In the genomic region with DNA sequence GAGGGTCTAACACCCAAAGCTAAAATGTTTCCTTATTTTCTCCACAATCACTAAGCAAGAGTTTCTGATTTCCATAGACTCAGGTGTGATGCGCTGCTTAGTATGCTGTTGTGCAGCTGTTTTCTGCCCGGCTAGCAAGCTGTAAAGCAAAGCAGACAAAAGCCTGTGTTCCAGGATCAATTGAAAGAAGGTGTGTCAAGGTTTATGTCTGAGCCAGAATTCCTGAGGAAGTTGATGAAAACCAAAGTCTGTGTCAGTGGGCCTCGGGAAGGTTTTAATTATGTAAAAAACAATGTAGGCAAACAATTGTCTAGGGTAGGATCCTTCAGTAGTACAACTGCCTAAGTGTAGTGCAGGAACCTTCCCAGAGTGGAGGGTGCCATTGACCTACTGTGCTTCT, we compare ENCODE assay signal across 17 mouse cellular contexts.
DNase-seq lines count a peak whose midpoint lies in the region; ATAC-seq lines count a peak whose summit lies in the region.
"Had no signal": no experiment of that assay in that cellular context is flagged by ENCODE, and none has a peak within 500 bp of the region (broad histone marks: within the 10 kb centered on the region; RNA-seq: fewer than 3 reads in every experiment).

No protein-coding gene starts in this region.

- peaks cover 26% of the 10 kb centered on the region for H3K4me1 ChIP-seq in midbrain, embryonic 10.5 days
- peaks cover 25% of the 10 kb centered on the region for H3K4me1 ChIP-seq in midbrain, embryonic 15.5 days
- H3K4me1 ChIP-seq in embryonic facial prominence, embryonic 11.5 days (ENCODE audit: control insufficient read depth, insufficient read depth, low read length): no peaks in the 10 kb centered on the region; the same call in 1 of the 2 replicates
- H3K4me1 ChIP-seq in hindbrain, embryonic 14.5 days (replicated peaks; ENCODE audit: control insufficient read depth, insufficient read depth, low read length): peaks cover 27% of the 10 kb centered on the region
- H3K4me1 ChIP-seq: intestine, embryonic 15.5 days had no signal

- no peaks in the 10 kb centered on the region for H3K27me3 ChIP-seq in midbrain, embryonic 10.5 days (ENCODE audit: low read depth, poor library complexity, severe bottlenecking)
- no peaks in the 10 kb centered on the region for H3K27me3 ChIP-seq in midbrain, embryonic 15.5 days (replicated peaks)
- no peaks in the 10 kb centered on the region for H3K27me3 ChIP-seq in embryonic facial prominence, embryonic 11.5 days (ENCODE audit: control insufficient read depth, insufficient read depth, low read length)
- no peaks in the 10 kb centered on the region for H3K27me3 ChIP-seq in hindbrain, embryonic 14.5 days (ENCODE audit: control insufficient read depth, insufficient read depth, low read length)
- H3K27me3 ChIP-seq: heart, embryonic 12.5 days; intestine, embryonic 15.5 days had no signal

- 80% methylated on average over 3 of the region's 3 CpGs for WGBS in midbrain, embryonic 10.5 days
- 61% methylated on average over 3 of the region's 3 CpGs for WGBS in midbrain, embryonic 15.5 days
- 41% methylated on average over 3 of the region's 3 CpGs for WGBS in embryonic facial prominence, embryonic 11.5 days
- 65% methylated on average over 3 of the region's 3 CpGs for WGBS in hindbrain, embryonic 14.5 days

- H3K27ac ChIP-seq in midbrain, embryonic 10.5 days (replicated peaks): 0 out of 2 replicates have a peak overlapping the region, but pooled peaks have one; percentile 57
- H3K27ac ChIP-seq in midbrain, embryonic 15.5 days: no peak overlapping the region
- peak overlapping the region; percentile 11; the same call in 1 of the 2 replicates for H3K27ac ChIP-seq in embryonic facial prominence, embryonic 11.5 days (replicated peaks; ENCODE audit: low read depth, low read length)
- peak overlapping the region; percentile 28; the same call in 1 of the 2 replicates for H3K27ac ChIP-seq in hindbrain, embryonic 14.5 days
- H3K27ac ChIP-seq: gastrocnemius, adult 2 months; intestine, embryonic 15.5 days; liver, embryonic 14.5 days; stomach, postnatal 0 days had no signal

- no peaks in the 10 kb centered on the region for H3K36me3 ChIP-seq in midbrain, embryonic 10.5 days
- H3K36me3 ChIP-seq in midbrain, embryonic 15.5 days (replicated peaks): no peaks in the 10 kb centered on the region
- no peaks in the 10 kb centered on the region for H3K36me3 ChIP-seq in embryonic facial prominence, embryonic 11.5 days (replicated peaks; ENCODE audit: control insufficient read depth, insufficient read depth, low read depth, low read length)
- H3K36me3 ChIP-seq in hindbrain, embryonic 14.5 days (replicated peaks; ENCODE audit: control insufficient read depth, insufficient read depth): no peaks in the 10 kb centered on the region
- H3K36me3 ChIP-seq: heart, embryonic 12.5 days; intestine, embryonic 15.5 days had no signal

- H3K4me2 ChIP-seq in midbrain, embryonic 15.5 days: no peak overlapping the region
- H3K4me2 ChIP-seq in embryonic facial prominence, embryonic 11.5 days (ENCODE audit: low read depth, low read length): no peak overlapping the region
- H3K4me2 ChIP-seq in hindbrain, embryonic 14.5 days (replicated peaks): no peak overlapping the region
- H3K4me2 ChIP-seq: heart, embryonic 12.5 days; intestine, embryonic 15.5 days had no signal

- no peak overlapping the region for H3K4me3 ChIP-seq in midbrain, embryonic 10.5 days
- no peak overlapping the region for H3K4me3 ChIP-seq in midbrain, embryonic 15.5 days
- no peak overlapping the region for H3K4me3 ChIP-seq in embryonic facial prominence, embryonic 11.5 days (ENCODE audit: low read depth, low read length)
- no peak overlapping the region for H3K4me3 ChIP-seq in hindbrain, embryonic 14.5 days (replicated peaks; ENCODE audit: low read length)
- H3K4me3 ChIP-seq: gastrocnemius, adult 2 months; heart, embryonic 12.5 days; intestine, embryonic 15.5 days; myocyte had no signal

- no peak overlapping the region for H3K9ac ChIP-seq in midbrain, embryonic 15.5 days
- no peak overlapping the region for H3K9ac ChIP-seq in embryonic facial prominence, embryonic 11.5 days (replicated peaks; ENCODE audit: low read length)
- no peak overlapping the region for H3K9ac ChIP-seq in hindbrain, embryonic 14.5 days
- H3K9ac ChIP-seq: forebrain, postnatal 0 days; heart, embryonic 12.5 days; intestine, embryonic 15.5 days; liver, embryonic 14.5 days had no signal

- ATAC-seq in midbrain, embryonic 15.5 days (replicated peaks): no peak
- no peak for ATAC-seq in embryonic facial prominence, embryonic 11.5 days (replicated peaks; ENCODE audit: insufficient number of reproducible peaks, low FRiP score, low TSS enrichment, low read depth)
- ATAC-seq in hindbrain, embryonic 14.5 days (ENCODE audit: low FRiP score): no peak
- ATAC-seq: forebrain, postnatal 0 days; intestine, embryonic 15.5 days had no signal

- DNase-seq in midbrain, embryonic 10.5 days (ENCODE audit: low spot score): no peak
- peak; percentile 61 for DNase-seq in R1 (ENCODE audit: low read depth, low spot score)
- no peak for DNase-seq in embryonic facial prominence, embryonic 11.5 days (ENCODE audit: low spot score)
- DNase-seq in hindbrain, embryonic 14.5 days (ENCODE audit: low spot score): no peak
- no peak for DNase-seq in yolk sac, embryonic 10.5 days (ENCODE audit: low spot score)
- no peak for DNase-seq in spleen, adult 12 weeks (ENCODE audit: low spot score)
- DNase-seq: adrenal gland, adult 2 months; cerebellum, postnatal 14 days; forebrain, postnatal 0 days; gastrocnemius, adult 2 months; layer of hippocampus, postnatal 36 days had no signal

- no peaks in the 10 kb centered on the region for H3K9me3 ChIP-seq in midbrain, embryonic 10.5 days (replicated peaks)
- H3K9me3 ChIP-seq in midbrain, embryonic 15.5 days: no peaks in the 10 kb centered on the region
- H3K9me3 ChIP-seq in embryonic facial prominence, embryonic 11.5 days (replicated peaks; ENCODE audit: control insufficient read depth, low read length): no peaks in the 10 kb centered on the region
- no peaks in the 10 kb centered on the region for H3K9me3 ChIP-seq in hindbrain, embryonic 14.5 days (ENCODE audit: control insufficient read depth, low read length)
- H3K9me3 ChIP-seq: heart, embryonic 12.5 days; intestine, embryonic 15.5 days had no signal
